Mouse (Mus musculus) cerebellum, postnatal 10 days (tissue): Measurements from ENCODE around the gene Gm38392.
"Not testable (repeated sequence)": the region's sequence is repeated elsewhere in the genome, so short reads cannot be mapped to it uniquely, and the experiment has no call there.

Experiments used
- DNase-seq, 2 experiments: peaks; one replicate each; pipeline ENCODE4 v3.0.0; 2021; ENCODE audit warnings: mixed read lengths in 2 of 2

Gm38392 gene

GRCm38 (mm10) chr3:88276529-88277143 lies 10.4 kb downstream of the Gm38392 start:
- DNase-seq, result peak; percentile 67 to 73

- no peak for DNase-seq
Observed at GRCm38 (mm10) chr3:88276121-88276520, 10.9 kb downstream of the Gm38392 start.

GRCm38 (mm10) chr3:88274002-88274401 lies 13.0 kb downstream of the Gm38392 start:
- DNase-seq, result peak in 1 of 2 experiments; percentile 18

GRCm38 (mm10) chr3:88271859-88272258 lies 15.2 kb downstream of the Gm38392 start:
- no peak for DNase-seq

GRCm38 (mm10) chr3:88271298-88271697 lies 15.7 kb downstream of the Gm38392 start:
- DNase-seq, result not testable (repeated sequence)

- no peak for DNase-seq
Observed at GRCm38 (mm10) chr3:88268991-88269390, 18.0 kb downstream of the Gm38392 start.

GRCm38 (mm10) chr3:88268014-88268413 lies 19.0 kb downstream of the Gm38392 start:
- not testable (repeated sequence) for DNase-seq

- DNase-seq, result no peak
Observed at GRCm38 (mm10) chr3:88262346-88262745, 24.7 kb downstream of the Gm38392 start.

- no peak for DNase-seq
Observed at GRCm38 (mm10) chr3:88256382-88256781, 30.6 kb downstream of the Gm38392 start.

GRCm38 (mm10) chr3:88255950-88256349 lies 31.1 kb downstream of the Gm38392 start:
- DNase-seq, result no peak

- DNase-seq, result peak; percentile 61 to 62
Observed at GRCm38 (mm10) chr3:88254268-88254926, 32.6 kb downstream of the Gm38392 start, which contains the start of gene Rhbg. Gene Rhbg (minus strand): TSS chr3:88254709.

- no peak for DNase-seq
Observed at GRCm38 (mm10) chr3:88252739-88253138, 34.3 kb downstream of the Gm38392 start.

- peak in 1 of 2 experiments; percentile 49 for DNase-seq
Observed at GRCm38 (mm10) chr3:88248406-88248805, 38.6 kb downstream of the Gm38392 start.

GRCm38 (mm10) chr3:88247666-88248065 lies 39.3 kb downstream of the Gm38392 start:
- no peak for DNase-seq

GRCm38 (mm10) chr3:88245811-88246210 lies 41.2 kb downstream of the Gm38392 start:
- peak; percentile 88 to 93 for DNase-seq

GRCm38 (mm10) chr3:88244071-88244470 lies 42.9 kb downstream of the Gm38392 start:
- peak; percentile 80 to 85 for DNase-seq

GRCm38 (mm10) chr3:88242531-88242930 lies 44.5 kb downstream of the Gm38392 start:
- peak; percentile 95 to 96 for DNase-seq

GRCm38 (mm10) chr3:88241045-88241786 lies 45.8 kb downstream of the Gm38392 start:
- DNase-seq, result peak; percentile 59 to 69

- no peak for DNase-seq
Observed at GRCm38 (mm10) chr3:88239446-88239845, 47.6 kb downstream of the Gm38392 start.

- DNase-seq, result peak; percentile 71 to 78
Observed at GRCm38 (mm10) chr3:88238866-88239391, 48.1 kb downstream of the Gm38392 start.

- DNase-seq, result peak; percentile 75 to 80
Observed at GRCm38 (mm10) chr3:88237556-88238194, 49.3 kb downstream of the Gm38392 start.

- peak; percentile 16 to 18 for DNase-seq
Observed at GRCm38 (mm10) chr3:88237161-88237555, 49.9 kb downstream of the Gm38392 start.

GRCm38 (mm10) chr3:88235616-88236015 lies 51.4 kb downstream of the Gm38392 start:
- peak; percentile 21 to 27 for DNase-seq
